Comparison of ENCODE assay signal across 7 mouse cellular contexts in genomic region chr11:85760486-85761141, GRCm38 (mm10).
DNase-seq lines count a peak whose midpoint lies in the region; ATAC-seq lines count a peak whose summit lies in the region.

No protein-coding gene starts in this region.

- H3K27me3 ChIP-seq in neural tube, embryonic 14.5 days (ENCODE audit: control insufficient read depth, insufficient read depth, low read length): 0 out of 2 replicates have a peak, but pooled peaks cover 3% of the 10 kb centered on the region

- H3K9ac ChIP-seq in neural tube, embryonic 14.5 days (replicated peaks; ENCODE audit: low read depth, low read length): no peak overlapping the region

- peak; percentile 18 for DNase-seq in thymus, postnatal 14 days
- DNase-seq in thymus, postnatal 0 days (ENCODE audit: low spot score): no peak
- peak; percentile 23 to 28 for DNase-seq in frontal cortex, postnatal 14 days (ENCODE audit: low spot score in 2 of 2)
- peak; percentile 71 for DNase-seq in heart, postnatal 4 days
- DNase-seq in left cerebral cortex, adult 9 months (ENCODE audit: low spot score in 2 of 2): peak; percentile 28 to 49

- peaks cover 14% of the 10 kb centered on the region for H3K4me1 ChIP-seq in neural tube, embryonic 14.5 days (ENCODE audit: control insufficient read depth, insufficient read depth, low read length)

- 34% methylated on average over 6 of the region's 6 CpGs for WGBS in neural tube, embryonic 14.5 days

- H3K36me3 ChIP-seq in neural tube, embryonic 14.5 days (ENCODE audit: control insufficient read depth, insufficient read depth, low read length): no peaks in the 10 kb centered on the region

- no peak overlapping the region for H3K4me3 ChIP-seq in neural tube, embryonic 14.5 days (ENCODE audit: low read depth, low read length)

- no peak overlapping the region for H3K4me2 ChIP-seq in neural tube, embryonic 14.5 days (ENCODE audit: low read depth, low read length)

- H3K27ac ChIP-seq in neural tube, embryonic 14.5 days (ENCODE audit: low read depth, low read length): no peak overlapping the region; the same call in 1 of the 2 replicates

- H3K9me3 ChIP-seq in neural tube, embryonic 14.5 days (ENCODE audit: control insufficient read depth, low read length): no peaks in the 10 kb centered on the region

- ATAC-seq in neural tube, embryonic 14.5 days (ENCODE audit: low read depth): peak; percentile 49
- no peak for ATAC-seq in erythroid progenitor cell, adult 5-6 weeks (replicated peaks; ENCODE audit: low FRiP score, poor library complexity, severe bottlenecking)
